Mouse (Mus musculus): Measurements from ENCODE around the gene Notch1.

DNA sequence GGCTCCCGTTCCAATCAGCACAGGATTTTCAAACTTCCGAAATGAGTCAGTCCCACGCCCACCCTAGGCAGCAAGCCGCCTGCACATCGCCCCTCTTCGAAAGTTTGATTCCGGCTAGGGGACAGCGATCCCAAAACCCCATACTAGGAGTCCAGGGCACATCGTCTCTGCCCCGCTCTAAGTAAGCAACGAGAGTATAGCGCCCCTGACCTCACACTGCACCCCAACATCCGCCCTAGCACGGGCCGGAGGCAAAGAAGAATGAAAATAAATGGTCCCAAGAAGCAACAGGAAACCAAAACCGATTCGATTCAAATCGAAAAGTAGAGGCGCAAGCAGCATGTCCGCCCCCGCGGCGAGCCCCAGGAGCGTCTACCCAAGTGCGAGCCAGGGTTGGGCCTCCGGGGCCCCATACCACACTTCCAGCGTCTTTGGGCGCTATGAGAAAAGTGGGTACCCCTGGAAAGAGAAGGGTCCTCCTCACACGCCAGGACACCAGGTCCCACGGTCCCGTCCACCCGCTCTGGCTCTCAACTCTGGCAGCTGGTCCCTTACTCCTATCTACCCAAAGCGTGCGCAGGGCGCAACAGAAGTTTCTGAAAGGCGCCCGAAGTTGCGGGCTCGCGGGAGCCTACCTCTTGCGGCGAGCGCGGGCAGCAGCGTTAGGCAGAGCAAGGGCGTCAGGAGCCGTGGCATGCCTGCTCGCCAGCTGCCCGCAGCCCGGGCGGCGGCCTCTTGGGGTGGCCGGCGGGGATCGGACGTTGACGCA lies 13.4 kb downstream of the Notch1 start:
- TF ChIP-seq CTCF (IDR thresholded peaks at IDR 0.05; ENCODE audit: low read depth, low read length) (no peak), POLR2A (IDR thresholded peaks at IDR 0.05; ENCODE audit: borderline replicate concordance, low read depth, low read length) (no peak)
